Comparison of ENCODE assay signal across 11 mouse cellular contexts in the genomic region with DNA sequence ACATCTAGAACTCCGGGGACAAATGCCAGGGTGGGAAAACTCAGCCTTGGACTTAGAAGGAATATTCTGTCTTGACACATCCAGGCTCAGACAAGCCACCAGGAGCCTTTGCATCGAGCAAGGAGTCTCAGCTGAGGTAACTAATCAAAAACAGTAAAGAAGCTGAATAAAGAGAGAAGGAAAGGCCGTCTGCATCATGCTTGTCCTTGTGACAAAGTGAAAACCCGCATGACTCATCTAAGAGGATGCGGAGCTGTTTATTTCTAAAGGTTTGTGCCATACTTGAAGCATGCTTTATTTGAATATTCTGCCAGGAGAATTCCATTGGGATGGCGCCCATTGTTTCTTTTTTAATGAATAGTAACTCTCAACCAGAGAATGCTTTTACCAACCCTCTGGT.
DNase-seq lines count a peak whose midpoint lies in the region; ATAC-seq lines count a peak whose summit lies in the region.
"Had no signal": no experiment of that assay in that cellular context is flagged by ENCODE, and none has a peak within 500 bp of the region (broad histone marks: within the 10 kb centered on the region; RNA-seq: fewer than 3 reads in every experiment).

No protein-coding gene starts in this region.

- no peaks in the 10 kb centered on the region for H3K27me3 ChIP-seq in forebrain, embryonic 12.5 days
- peaks cover 37% of the 10 kb centered on the region for H3K27me3 ChIP-seq in midbrain, embryonic 12.5 days
- H3K27me3 ChIP-seq: embryonic facial prominence, embryonic 12.5 days had no signal

- peak overlapping the region; percentile 83 for H3K27ac ChIP-seq in forebrain, embryonic 12.5 days
- peak overlapping the region; percentile 81 for H3K27ac ChIP-seq in midbrain, embryonic 12.5 days (replicated peaks)
- H3K27ac ChIP-seq: embryonic facial prominence, embryonic 12.5 days had no signal

- ATAC-seq in forebrain, embryonic 12.5 days (ENCODE audit: low FRiP score), result peak; percentile 34
- peak; percentile 53 for ATAC-seq in midbrain, embryonic 12.5 days (ENCODE audit: low FRiP score, low read depth)

- H3K4me1 ChIP-seq in forebrain, embryonic 12.5 days, result peaks cover 37% of the 10 kb centered on the region
- peaks cover 35% of the 10 kb centered on the region for H3K4me1 ChIP-seq in midbrain, embryonic 12.5 days
- H3K4me1 ChIP-seq: embryonic facial prominence, embryonic 12.5 days had no signal

- H3K9me3 ChIP-seq in forebrain, embryonic 12.5 days, result no peaks in the 10 kb centered on the region
- 0 out of 2 replicates have a peak, but pooled peaks cover 5% of the 10 kb centered on the region for H3K9me3 ChIP-seq in midbrain, embryonic 12.5 days
- H3K9me3 ChIP-seq: embryonic facial prominence, embryonic 12.5 days had no signal

- H3K4me3 ChIP-seq in forebrain, embryonic 12.5 days (replicated peaks), result no peak overlapping the region
- H3K4me3 ChIP-seq in midbrain, embryonic 12.5 days, result no peak overlapping the region
- H3K4me3 ChIP-seq: embryonic facial prominence, embryonic 12.5 days had no signal

- no peak overlapping the region for H3K9ac ChIP-seq in forebrain, embryonic 12.5 days
- no peak overlapping the region for H3K9ac ChIP-seq in midbrain, embryonic 12.5 days (replicated peaks)
- H3K9ac ChIP-seq: embryonic facial prominence, embryonic 12.5 days had no signal

- 12% methylated on average over 6 of the region's 6 CpGs for WGBS in forebrain, embryonic 12.5 days
- 17% methylated on average over 6 of the region's 6 CpGs for WGBS in midbrain, embryonic 12.5 days

- DNase-seq in left cerebral cortex, postnatal 4 days, result peak; percentile 9
- no peak for DNase-seq in left cerebral cortex, adult 18-20 months (ENCODE audit: low spot score in 2 of 2)
- no peak for DNase-seq in kidney, postnatal 25 days
- no peak for DNase-seq in thymus, postnatal 4 days
- no peak for DNase-seq in ovary, postnatal 36 days (ENCODE audit: low spot score)
- DNase-seq: heart, postnatal 36 days; thymus, postnatal 25 days had no signal

- H3K4me2 ChIP-seq in forebrain, embryonic 12.5 days, result peak overlapping the region; percentile 21
- peak overlapping the region; percentile 22 for H3K4me2 ChIP-seq in midbrain, embryonic 12.5 days (replicated peaks)
- H3K4me2 ChIP-seq: embryonic facial prominence, embryonic 12.5 days; liver, embryonic 11.5 days had no signal

- H3K36me3 ChIP-seq in forebrain, embryonic 12.5 days (replicated peaks), result no peaks in the 10 kb centered on the region
- no peaks in the 10 kb centered on the region for H3K36me3 ChIP-seq in midbrain, embryonic 12.5 days
- H3K36me3 ChIP-seq: embryonic facial prominence, embryonic 12.5 days had no signal

- intact Hi-C loops in left cerebral cortex, postnatal 4 days (cut with DNase I), result loop anchor here (10.0 kb wide), 1 partner anchor 154 kb away; no protein-coding TSS in a partner anchor
